Mouse (Mus musculus): Measurements from ENCODE around the gene Csnk1e.

Gene Csnk1e

DNA sequence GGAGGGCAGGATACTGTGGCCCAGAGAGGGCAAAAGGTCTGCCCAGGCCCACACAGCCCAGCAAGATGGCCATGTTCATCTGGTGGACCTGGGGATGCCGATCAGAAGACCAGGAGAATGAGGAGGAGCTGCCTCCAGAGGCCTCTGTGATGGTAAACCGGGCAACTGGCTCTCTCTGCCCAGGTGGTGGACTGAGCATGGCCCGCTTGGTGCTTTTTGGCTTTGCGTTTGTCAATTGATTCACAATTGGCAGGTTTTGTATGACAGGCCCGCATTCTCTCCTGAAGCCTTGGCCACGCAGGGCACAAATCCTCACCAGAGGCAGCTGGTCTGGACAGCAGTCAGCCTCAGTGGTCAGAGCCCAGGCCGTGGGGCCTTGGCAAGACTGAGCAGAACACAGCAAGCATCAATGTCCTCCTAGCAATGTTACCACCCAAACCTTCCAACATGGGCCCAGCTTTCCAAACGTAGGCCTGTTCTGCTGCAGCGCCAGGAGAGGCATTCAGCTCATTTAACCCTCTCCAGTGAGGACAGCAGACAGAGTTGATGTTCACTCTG, 12.3 kb downstream of the Csnk1e start:
- DNase-seq: no peak

DNA sequence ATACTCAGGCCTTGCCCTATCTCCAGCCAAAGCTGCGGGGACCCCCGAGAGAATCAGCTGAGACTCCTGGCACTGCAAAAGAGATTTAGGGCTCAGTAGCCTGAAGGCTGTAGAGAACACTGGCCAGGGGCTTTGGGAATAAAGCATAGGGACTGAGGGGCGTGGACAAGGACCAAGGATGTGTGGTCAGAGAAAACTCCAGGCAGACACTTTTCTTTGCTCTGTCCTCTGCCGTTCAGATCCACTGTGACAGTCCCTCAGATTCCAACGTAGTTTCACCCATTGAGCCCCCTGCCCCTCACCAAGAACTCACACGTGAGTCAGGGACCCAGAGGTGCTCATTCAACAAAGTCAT, 13.1 kb downstream of the Csnk1e start:
- DNase-seq: no peak

- peak; percentile 89 for DNase-seq
Observed at GRCm38 (mm10) chr15:79441331-79442256, 13.8 kb downstream of the Csnk1e start.

DNA sequence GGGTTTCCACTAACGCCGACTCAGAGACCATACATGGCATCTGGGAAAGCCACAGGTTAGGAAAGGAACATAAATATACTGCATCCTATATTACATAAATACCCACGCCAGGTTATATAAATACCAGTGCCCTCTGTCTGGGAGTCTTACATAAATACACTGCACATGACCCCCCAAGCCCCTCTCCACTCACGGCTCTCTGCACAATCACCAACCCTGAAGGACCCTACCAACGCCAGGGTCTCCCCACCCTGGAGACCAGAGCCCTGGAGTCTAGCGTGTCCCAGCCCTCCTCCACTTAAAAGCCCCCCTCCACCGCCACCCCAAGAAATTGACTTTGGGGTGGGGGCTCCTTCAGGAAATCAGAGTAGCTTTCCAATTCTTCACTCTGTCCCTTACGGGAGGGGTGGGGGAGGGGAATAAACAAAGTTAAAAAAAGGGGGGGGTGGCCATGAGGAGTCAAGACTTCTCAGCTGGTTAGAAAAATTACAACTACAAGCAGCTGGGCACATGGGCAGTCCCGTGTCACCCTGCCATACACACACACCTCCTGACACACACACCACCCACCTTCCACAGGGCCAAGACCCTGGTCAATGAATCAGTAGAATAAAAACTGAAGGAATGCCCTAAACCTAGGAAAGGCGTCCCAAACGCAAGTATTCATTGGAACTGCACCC, 14.6 kb downstream of the Csnk1e start:
- DNase-seq: no peak

DNA sequence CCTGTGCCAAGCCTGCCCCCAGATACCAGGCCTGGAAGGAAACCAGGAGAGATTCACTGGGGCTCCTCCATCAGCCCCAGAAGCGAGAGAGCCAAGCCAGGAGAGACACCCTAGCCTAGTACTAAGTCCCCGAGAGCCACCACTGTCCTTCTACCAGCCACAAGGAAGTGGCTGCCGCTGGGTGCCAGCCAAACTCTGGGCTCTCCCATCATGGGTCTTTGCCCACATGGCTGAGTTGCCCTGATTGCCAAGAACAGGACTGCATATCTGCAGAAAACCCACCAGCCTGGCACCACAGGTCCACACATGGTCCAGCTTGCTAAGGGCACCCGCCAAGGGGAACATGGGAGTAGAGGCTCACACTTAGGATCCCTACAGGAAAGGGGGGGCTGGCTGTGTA, 15.1 kb downstream of the Csnk1e start:
- peak; percentile 81 for DNase-seq

GRCm38 (mm10) chr15:79439386-79439785, 16.0 kb downstream of the Csnk1e start:
- DNase-seq: no peak

GRCm38 (mm10) chr15:79438816-79439215, 16.6 kb downstream of the Csnk1e start:
- DNase-seq: no peak

DNA sequence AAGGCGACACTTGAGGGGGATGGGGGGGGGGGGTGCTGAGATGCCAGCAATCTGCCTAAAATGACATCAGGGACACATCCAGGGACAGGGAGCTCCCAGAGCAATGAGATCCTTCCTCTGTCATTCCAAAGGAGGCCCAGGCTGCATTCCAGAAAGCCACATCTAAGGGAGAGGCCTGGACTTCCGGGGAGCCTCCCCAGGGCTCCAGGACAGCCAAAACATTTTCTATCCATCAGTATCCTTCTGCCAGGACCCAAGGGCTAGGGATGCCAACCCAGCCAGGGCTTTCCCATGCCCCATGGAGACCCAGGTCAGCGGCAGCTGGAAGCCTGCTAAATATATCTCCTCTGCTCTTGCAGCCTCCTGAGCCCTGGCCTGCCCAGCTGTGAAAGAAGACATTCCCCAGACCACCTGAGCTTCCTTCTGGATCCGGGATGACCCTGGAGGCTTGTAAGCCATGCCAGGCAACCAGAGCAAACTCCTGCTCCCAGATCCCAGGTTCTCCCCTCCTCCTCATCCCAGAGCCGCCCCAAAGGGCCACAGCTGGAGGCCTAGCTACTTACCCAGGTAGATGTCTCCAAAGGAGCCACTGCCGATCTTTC, 17.1 kb downstream of the Csnk1e start:
- peak; percentile 46 for DNase-seq

DNA sequence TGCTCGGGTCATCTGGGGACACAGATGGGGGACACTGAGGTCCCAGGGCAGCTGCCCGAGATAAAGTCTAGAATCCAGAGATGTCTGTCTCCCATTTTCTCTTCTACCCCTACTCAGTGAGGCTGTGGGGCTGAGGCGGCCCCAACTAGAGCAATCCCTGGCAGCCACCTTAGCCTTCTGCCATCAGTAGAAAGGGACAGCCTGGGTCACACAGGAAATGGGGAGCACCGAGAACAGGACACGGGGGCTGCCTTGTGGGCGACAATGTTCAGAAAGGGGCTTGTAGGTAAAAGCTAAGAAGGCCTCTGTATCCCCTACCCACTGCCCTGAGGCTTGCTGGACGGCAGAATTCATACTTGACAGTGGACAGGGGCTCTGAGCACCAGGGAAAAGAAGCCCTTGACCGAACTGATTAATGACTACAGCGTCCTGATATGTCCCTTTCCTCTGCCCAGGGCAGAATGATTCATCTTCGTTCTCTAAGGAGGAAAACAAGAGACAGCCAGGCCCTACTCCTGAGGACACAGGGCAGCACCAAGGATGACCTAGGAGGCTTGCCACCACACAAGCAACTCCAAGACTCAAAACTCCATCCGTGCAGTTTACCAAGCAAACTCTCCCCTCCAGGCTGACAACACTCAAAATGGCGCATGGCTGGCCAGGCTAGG, 17.7 kb downstream of the Csnk1e start:
- DNase-seq: no peak

DNA sequence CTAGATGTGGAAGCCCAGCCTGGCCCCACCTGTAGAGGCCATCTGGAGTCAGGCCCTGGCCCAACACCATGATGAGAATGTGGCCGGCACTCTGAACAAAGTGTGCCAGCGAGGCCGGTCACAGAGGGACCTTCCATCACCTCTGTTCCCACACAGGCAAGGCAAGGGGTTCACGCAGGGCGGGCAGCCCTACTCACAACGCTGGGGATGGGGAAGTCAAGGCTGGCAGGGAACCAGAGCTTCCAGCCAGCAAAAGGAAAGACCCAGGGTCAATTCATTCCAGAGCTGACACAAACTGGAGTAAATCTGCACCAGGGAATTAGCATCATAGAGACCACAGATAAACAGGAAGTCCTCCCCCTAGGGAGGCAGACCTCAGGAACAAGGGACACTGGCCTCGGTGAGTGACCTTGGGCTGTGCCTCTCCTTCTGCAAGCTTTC, 18.9 kb downstream of the Csnk1e start:
- DNase-seq: peak; percentile 40

DNA sequence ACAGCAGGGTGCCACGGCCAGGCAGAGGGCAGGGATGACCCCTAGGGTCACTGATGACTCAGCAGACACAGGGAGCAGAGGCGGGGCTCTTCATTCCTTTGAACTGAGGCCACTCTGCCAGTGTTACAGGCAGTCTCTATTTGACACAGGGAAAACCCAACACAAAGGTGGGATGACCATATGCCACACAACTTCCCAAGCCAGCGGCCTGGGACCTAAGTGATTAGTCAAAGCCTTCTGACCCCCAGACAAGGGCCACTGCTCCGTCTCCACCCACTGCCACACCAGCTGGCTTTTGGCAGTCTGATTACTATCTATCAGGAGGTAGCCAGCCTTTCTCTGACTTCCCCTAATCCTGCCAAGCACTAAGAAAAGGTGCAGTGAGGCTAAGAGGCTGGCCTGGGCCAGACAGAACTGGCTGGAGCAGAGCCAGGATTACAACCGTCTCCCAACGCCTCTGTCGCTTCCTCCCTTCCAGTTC, 20.1 kb downstream of the Csnk1e start:
- DNase-seq: peak; percentile 73

GRCm38 (mm10) chr15:79432892-79433291, 22.5 kb downstream of the Csnk1e start:
- DNase-seq: peak; percentile 75

GRCm38 (mm10) chr15:79432328-79432727, 23.0 kb downstream of the Csnk1e start:
- no peak for DNase-seq

DNA sequence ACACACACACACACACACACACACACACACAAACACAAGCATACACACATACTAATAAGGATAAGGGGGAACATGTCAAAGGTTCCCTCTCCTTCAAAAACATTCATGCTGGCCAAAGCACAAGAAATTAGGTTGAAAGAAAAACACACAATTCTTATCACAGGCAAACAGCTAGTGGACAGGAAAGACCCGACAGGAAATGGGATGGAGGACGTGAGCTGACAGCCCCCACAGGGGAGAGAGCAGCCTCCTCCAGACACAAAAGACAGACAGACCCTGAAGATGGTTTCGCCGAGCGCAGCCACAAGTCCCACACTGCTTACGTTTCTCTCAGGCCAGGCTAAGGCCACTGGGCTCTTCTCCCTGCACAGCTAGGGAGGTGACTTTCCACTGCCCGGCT, 23.4 kb downstream of the Csnk1e start:
- no peak for DNase-seq

DNA sequence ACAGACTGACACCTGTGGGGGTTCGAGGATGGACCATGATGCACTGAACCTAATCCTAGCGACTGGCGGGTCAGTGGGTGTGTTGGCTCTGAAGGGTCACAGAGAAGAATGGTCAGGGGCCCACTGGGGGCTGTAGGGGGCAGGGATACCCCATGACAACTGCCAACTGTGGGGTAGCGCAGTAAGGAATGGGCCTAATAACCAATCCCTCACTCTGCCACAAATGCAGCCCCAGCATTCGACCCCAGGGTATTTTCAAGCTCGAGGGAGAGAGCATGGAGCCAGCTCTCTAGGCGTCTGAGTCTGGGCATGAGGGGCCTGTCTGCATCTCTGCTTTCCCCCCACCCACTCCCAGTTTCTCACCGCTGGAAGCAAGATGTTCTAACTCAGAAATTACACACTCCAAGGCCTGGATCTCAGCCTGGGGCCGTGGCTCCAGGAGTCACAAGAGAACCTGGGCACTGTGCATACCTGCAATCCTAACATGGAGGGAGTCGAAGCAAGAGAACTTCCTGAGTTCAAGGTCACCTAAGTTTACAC, 24.8 kb downstream of the Csnk1e start:
- DNase-seq: no peak

DNA sequence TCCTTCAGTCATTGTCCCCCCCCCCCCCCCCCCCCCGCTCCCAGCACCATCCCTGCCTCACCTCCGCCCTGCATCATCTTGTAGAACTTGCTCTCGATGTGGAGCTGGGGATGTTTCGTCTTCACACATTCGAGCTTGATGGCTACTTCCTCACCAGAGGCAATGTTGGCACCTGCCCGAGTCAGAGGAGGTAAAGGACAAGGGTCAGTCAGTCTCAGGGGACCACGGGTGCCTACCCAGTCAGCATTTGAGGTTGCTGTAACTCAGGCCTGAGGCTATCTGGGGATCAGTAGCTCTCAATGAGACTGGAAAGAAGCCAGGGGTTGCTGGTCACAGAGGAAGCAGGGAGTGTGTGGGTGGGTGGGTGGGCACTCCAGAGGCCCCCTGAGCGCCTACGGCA, 25.4 kb downstream of the Csnk1e start:
- DNase-seq: no peak

DNA sequence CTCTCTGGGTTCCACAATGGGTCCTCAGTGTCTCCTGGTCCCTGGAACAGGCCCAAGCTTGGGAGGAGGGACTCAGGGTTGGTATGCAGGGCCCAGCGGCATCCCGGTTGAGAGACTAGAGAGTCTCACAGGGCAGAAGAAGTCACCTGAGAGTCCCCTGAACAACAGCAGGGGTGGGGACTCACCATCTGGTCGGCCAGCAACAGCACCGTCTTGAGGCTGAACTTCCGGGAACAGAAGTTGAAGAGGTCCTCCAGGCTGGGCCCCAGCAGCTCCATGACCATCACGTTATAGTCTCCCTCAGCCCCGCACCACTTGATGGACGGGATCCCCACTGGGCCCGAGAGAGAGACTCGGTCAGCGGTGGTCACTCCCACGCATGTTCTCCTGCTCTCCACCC, 25.8 kb downstream of the Csnk1e start:
- no peak for DNase-seq

- no peak for DNase-seq
Observed at GRCm38 (mm10) chr15:79428616-79429015, 26.8 kb downstream of the Csnk1e start.

- DNase-seq: no peak
Observed at GRCm38 (mm10) chr15:79427516-79427915, 27.9 kb downstream of the Csnk1e start.

DNA sequence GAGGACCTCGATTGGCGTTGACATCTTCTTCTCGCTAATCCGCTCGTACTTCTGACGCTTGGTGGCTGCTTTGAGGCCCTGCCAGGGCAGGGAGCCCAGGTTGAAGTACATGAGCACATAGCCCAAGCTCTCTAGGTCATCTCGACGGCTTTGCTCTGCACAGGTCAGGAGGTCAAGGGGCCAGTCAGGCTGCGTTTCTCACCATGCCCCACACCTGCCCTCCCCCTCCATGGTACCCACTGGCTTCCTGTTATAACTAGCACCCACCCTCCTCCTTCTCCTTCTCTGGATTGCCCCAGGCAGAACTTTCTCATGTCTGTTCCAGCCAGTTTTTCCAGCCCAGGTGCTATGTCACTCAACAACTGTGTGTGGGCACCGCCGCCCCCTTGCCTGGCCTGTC, 29.9 kb downstream of the Csnk1e start:
- DNase-seq: peak; percentile 83

- no peak for DNase-seq
Observed at GRCm38 (mm10) chr15:79424602-79425001, 30.8 kb downstream of the Csnk1e start.

DNA sequence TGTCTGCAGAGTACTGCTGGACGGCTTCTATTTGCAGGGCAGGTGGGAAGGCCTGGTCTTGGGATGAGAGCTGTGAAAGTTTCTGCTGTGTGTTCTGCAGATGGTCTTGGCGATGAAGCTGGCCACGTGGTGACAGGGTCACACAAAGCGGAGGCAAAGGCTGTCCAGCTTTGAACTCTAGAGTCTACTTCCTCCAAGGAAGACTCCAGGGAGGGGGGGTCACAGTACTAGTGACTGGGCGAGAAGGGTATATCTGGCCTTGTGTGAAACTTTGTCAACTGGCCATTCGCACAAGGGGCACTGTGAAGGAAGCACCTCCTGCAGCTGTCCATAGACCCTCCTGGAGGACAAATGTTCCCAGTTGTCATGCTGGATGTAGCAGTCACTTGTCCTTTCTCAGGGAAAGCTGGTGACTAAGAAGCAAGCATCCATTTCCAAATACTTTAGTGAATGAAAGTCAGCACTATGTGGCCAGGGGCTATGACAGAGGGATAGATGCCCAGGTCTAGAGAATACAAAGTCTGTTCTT, 32.6 kb downstream of the Csnk1e start:
- no peak for DNase-seq
